Mouse (Mus musculus) heart, adult 10 weeks (tissue): Measurements from ENCODE around the gene Itpkb. TPM values are rescaled to one million over a fixed set of nuclear protein-coding genes. Genes with fewer than 3 reads are reported as not detected.

Source experiments
- polyA plus RNA-seq: library from polyadenylated mRNA; stranded (reverse); fragments of 350-450 nt; fragmentation: Illumina TruSeq; extraction: RNeasy Lipid Tissue Mini Kit (QIAGEN cat#74804); gene quantifications from one replicate; pipeline ENCODE4 v1.2.3, GENCODE M21; 2014; ENCODE audit warnings: low read depth, low replicate concordance

Gene Itpkb
- 37.8 TPM for polyA plus RNA-seq

DNA sequence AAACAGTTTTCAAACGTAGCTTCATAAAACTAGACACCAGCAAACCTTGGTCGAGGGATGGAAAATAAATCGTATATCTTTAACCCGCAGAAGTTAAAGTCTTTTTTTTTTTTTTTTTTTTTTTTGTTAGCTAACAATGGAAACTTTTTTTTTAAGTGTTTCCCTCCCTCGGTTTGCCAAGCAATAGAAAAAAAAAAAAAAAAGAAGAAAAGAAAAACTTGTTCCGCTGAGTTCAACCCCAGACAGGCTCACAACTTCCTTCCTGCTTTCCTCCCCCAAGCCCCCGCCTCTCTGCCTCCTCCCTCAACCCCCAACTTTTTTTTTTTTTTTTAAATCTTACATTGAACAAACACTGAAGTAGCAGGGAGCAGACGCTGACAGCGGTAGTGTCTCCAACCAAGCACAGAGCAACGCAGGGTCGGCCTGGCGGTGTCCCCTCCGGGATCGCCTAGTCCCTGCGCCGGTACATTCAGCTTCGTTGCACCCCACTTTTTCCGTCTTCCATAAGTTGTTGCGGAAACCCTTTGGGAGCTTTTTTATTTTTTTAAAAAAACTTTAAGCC lies at the start of gene Itpkb:
Gene Itpkb (plus strand): TSS at position 341 of the 562 bp plus-strand sequence.

Other genes with a start within 250 kb of the Itpkb start
- 567 TPM for gene Coq8a, start 130.9 kb upstream of the Itpkb start, polyA plus RNA-seq
- gene Psen2, start 67.0 kb upstream of the Itpkb start, polyA plus RNA-seq = 15.5 TPM
- 6.1 TPM for gene Stum, start 153.0 kb downstream of the Itpkb start, polyA plus RNA-seq
- gene Parp1, start 238.4 kb downstream of the Itpkb start, polyA plus RNA-seq = 38.5 TPM